Mouse (Mus musculus): ENCODE measurements around the gene Ppp3ca. TPM values are rescaled to one million over a fixed set of nuclear protein-coding genes. Genes with fewer than 3 reads are reported as not detected.

Gene Ppp3ca
- polyA plus RNA-seq, 1 experiment from 2014 or later = 71.7 TPM

DNA sequence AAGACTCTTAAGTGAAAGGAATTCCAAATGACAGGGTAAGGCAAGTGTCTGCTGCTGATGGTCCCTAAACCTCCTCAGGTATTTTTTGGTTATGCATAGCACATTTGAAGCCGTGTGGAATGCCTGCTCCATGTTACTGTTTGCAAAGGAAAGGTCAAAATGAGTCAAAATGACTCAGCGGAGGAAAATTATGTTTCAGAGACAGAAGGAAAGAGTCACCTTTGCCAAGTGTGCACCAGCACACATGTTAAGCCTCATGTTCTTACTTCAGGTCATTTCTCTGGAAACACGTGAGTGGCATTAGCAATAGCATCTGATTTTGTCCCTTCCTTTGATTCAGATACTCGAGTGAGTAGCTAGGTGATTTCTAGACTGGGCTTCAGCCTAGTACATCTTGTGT, 186.1 kb downstream of the Ppp3ca start:
- H3K9me3 ChIP-seq (ENCODE audit: control insufficient read depth, low read length) = no peaks in the 10 kb centered on the region
- WGBS = 76% methylated on average over 4 of the region's 4 CpGs
- H3K4me3 ChIP-seq (ENCODE audit: low read depth, low read length) = no peak overlapping the region
- H3K4me1 ChIP-seq (ENCODE audit: control insufficient read depth, insufficient read depth, low read length) = no peaks in the 10 kb centered on the region
- DNase-seq (ENCODE audit: low spot score) = no peak
- no peaks in the 10 kb centered on the region for H3K36me3 ChIP-seq (ENCODE audit: control insufficient read depth, insufficient read depth, low read length)
- ATAC-seq (ENCODE audit: low read depth) = no peak
- H3K4me2 ChIP-seq (ENCODE audit: low read depth, low read length) = no peak overlapping the region
- H3K9ac ChIP-seq (ENCODE audit: low read depth, low read length) = no peak overlapping the region
- no peak overlapping the region for H3K27ac ChIP-seq (replicated peaks; ENCODE audit: low read depth, low read length)
- H3K27me3 ChIP-seq (replicated peaks; ENCODE audit: control insufficient read depth, insufficient read depth, low read length) = no peaks in the 10 kb centered on the region

- Histone ChIP-seq H3K27ac (replicated peaks; ENCODE audit: low read depth, low read length) (no peak overlapping the region), H3K9me3 (ENCODE audit: control insufficient read depth, low read length) (no peaks in the 10 kb centered on the region), H3K4me1 (ENCODE audit: control insufficient read depth, insufficient read depth, low read length) (peaks cover 7% of the 10 kb centered on the region; the same call in 1 of the 2 replicates), H3K9ac (ENCODE audit: low read depth, low read length) (no peak overlapping the region), H3K27me3 (replicated peaks; ENCODE audit: control insufficient read depth, insufficient read depth, low read length) (no peaks in the 10 kb centered on the region), H3K36me3 (ENCODE audit: control insufficient read depth, insufficient read depth, low read length) (no peaks in the 10 kb centered on the region), H3K4me3 (ENCODE audit: low read depth, low read length) (no peak overlapping the region), H3K4me2 (ENCODE audit: low read depth, low read length) (no peak overlapping the region)
- WGBS = 68% methylated on average over 11 of the region's 11 CpGs
- DNase-seq (ENCODE audit: low spot score) (no peak), ATAC-seq (ENCODE audit: low read depth) (no peak)
These were observed 192.3 kb downstream of the Ppp3ca start for GRCm38 (mm10) chr3:136862051-136862837.

- Histone ChIP-seq H3K36me3 (ENCODE audit: control insufficient read depth, insufficient read depth, low read length) (no peaks in the 10 kb centered on the region), H3K27me3 (replicated peaks; ENCODE audit: control insufficient read depth, insufficient read depth, low read length) (no peaks in the 10 kb centered on the region), H3K4me2 (ENCODE audit: low read depth, low read length) (no peak overlapping the region), H3K9me3 (ENCODE audit: control insufficient read depth, low read length) (no peaks in the 10 kb centered on the region), H3K4me1 (ENCODE audit: control insufficient read depth, insufficient read depth, low read length) (peaks cover 7% of the 10 kb centered on the region; the same call in 1 of the 2 replicates), H3K9ac (ENCODE audit: low read depth, low read length) (no peak overlapping the region), H3K4me3 (ENCODE audit: low read depth, low read length) (no peak overlapping the region), H3K27ac (replicated peaks; ENCODE audit: low read depth, low read length) (no peak overlapping the region)
- WGBS = 84% methylated on average over 5 of the region's 5 CpGs
- DNase-seq (ENCODE audit: low spot score) (no peak), ATAC-seq (ENCODE audit: low read depth) (no peak)
These were observed 193.2 kb downstream of the Ppp3ca start for GRCm38 (mm10) chr3:136863127-136863526.

GRCm38 (mm10) chr3:136864306-136864705, 194.4 kb downstream of the Ppp3ca start:
- no peak overlapping the region for H3K27ac ChIP-seq (replicated peaks; ENCODE audit: low read depth, low read length)
- H3K4me1 ChIP-seq (ENCODE audit: control insufficient read depth, insufficient read depth, low read length) = peaks cover 7% of the 10 kb centered on the region; the same call in 1 of the 2 replicates
- DNase-seq (ENCODE audit: low spot score) = no peak
- H3K4me2 ChIP-seq (ENCODE audit: low read depth, low read length) = no peak overlapping the region
- no peak overlapping the region for H3K4me3 ChIP-seq (ENCODE audit: low read depth, low read length)
- H3K9me3 ChIP-seq (ENCODE audit: control insufficient read depth, low read length) = no peaks in the 10 kb centered on the region
- no peaks in the 10 kb centered on the region for H3K27me3 ChIP-seq (replicated peaks; ENCODE audit: control insufficient read depth, insufficient read depth, low read length)
- ATAC-seq (ENCODE audit: low read depth) = no peak
- no peak overlapping the region for H3K9ac ChIP-seq (ENCODE audit: low read depth, low read length)
- H3K36me3 ChIP-seq (ENCODE audit: control insufficient read depth, insufficient read depth, low read length) = no peaks in the 10 kb centered on the region

DNA sequence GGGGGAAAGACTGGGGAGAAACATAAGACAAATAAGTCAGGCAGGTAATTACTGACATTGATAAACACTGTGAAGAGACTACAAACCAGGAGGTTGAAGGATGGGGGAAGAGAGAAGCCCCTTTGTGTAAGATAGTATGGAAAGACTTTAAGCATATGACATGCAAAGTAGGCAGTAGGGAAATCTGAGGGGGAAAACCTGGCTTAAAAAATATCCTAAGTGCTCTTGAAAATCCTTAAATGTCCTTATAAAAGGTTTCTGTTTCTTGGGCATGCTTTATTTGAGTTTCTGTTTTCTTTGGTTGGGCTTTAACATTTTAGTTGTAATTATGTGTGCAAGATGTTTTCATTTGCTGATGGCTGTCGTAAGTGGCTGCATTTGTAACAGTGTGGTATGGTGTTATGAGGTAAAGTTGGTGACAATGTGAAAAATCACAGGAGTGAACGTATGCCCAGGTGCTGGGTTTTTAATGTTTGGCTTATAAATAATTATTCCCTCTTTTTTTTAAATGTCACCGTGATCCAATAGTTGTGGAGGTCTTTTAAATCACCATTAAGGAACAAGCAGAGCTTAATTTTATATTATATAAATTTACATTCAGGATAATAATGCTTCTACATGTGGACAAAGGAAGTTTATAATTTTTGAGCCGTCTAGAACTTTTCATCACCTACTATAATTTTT, 195.4 kb downstream of the Ppp3ca start:
- Histone ChIP-seq H3K36me3 (ENCODE audit: control insufficient read depth, insufficient read depth, low read length) (no peaks in the 10 kb centered on the region), H3K27ac (replicated peaks; ENCODE audit: low read depth, low read length) (no peak overlapping the region), H3K4me3 (ENCODE audit: low read depth, low read length) (no peak overlapping the region), H3K27me3 (replicated peaks; ENCODE audit: control insufficient read depth, insufficient read depth, low read length) (no peaks in the 10 kb centered on the region), H3K9me3 (ENCODE audit: control insufficient read depth, low read length) (no peaks in the 10 kb centered on the region), H3K4me2 (ENCODE audit: low read depth, low read length) (no peak overlapping the region), H3K9ac (ENCODE audit: low read depth, low read length) (no peak overlapping the region), H3K4me1 (ENCODE audit: control insufficient read depth, insufficient read depth, low read length) (peaks cover 7% of the 10 kb centered on the region; the same call in 1 of the 2 replicates)
- no peak for DNase-seq (ENCODE audit: low spot score)
- 80% methylated on average over 4 of the region's 4 CpGs for WGBS
- ATAC-seq (ENCODE audit: low read depth) = no peak

DNA sequence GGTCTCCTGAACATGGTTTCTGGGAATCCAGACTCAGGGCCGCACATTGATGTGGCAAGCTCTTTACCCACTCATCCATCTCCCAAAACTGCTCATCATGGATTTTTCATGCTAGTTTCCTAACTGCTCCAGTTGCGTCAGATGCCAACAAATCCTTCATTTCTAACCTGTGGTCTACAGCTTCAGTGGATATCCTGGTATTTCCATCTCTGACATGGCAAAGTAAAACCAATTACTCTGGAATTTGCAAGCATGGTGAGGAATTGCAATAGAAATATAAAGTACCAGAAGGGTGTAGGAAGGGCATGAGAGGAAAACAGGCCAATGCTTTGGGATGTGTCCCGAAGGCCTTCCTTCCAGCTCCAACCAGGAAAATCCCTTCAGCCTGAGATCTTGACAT, 196.2 kb downstream of the Ppp3ca start:
- DNase-seq (ENCODE audit: low spot score) (no peak), ATAC-seq (ENCODE audit: low read depth) (no peak)
- 89% methylated on average over 3 of the region's 3 CpGs for WGBS
- Histone ChIP-seq H3K36me3 (ENCODE audit: control insufficient read depth, insufficient read depth, low read length) (no peaks in the 10 kb centered on the region), H3K4me2 (ENCODE audit: low read depth, low read length) (no peak overlapping the region), H3K27ac (replicated peaks; ENCODE audit: low read depth, low read length) (no peak overlapping the region), H3K4me1 (ENCODE audit: control insufficient read depth, insufficient read depth, low read length) (peaks cover 8% of the 10 kb centered on the region; the same call in 1 of the 2 replicates), H3K4me3 (ENCODE audit: low read depth, low read length) (no peak overlapping the region), H3K9ac (ENCODE audit: low read depth, low read length) (no peak overlapping the region), H3K9me3 (ENCODE audit: control insufficient read depth, low read length) (no peaks in the 10 kb centered on the region), H3K27me3 (replicated peaks; ENCODE audit: control insufficient read depth, insufficient read depth, low read length) (no peaks in the 10 kb centered on the region)

- WGBS = 65% methylated on average over 3 of the region's 3 CpGs
These were observed 196.6 kb downstream of the Ppp3ca start for GRCm38 (mm10) chr3:136866571-136866970.

GRCm38 (mm10) chr3:136867366-136867765, 197.4 kb downstream of the Ppp3ca start:
- Histone ChIP-seq H3K9me3 (ENCODE audit: control insufficient read depth, low read length) (no peaks in the 10 kb centered on the region), H3K4me3 (ENCODE audit: low read depth, low read length) (no peak overlapping the region), H3K27me3 (replicated peaks; ENCODE audit: control insufficient read depth, insufficient read depth, low read length) (no peaks in the 10 kb centered on the region), H3K27ac (replicated peaks; ENCODE audit: low read depth, low read length) (no peak overlapping the region), H3K9ac (ENCODE audit: low read depth, low read length) (no peak overlapping the region), H3K36me3 (ENCODE audit: control insufficient read depth, insufficient read depth, low read length) (no peaks in the 10 kb centered on the region), H3K4me1 (ENCODE audit: control insufficient read depth, insufficient read depth, low read length) (peaks cover 18% of the 10 kb centered on the region), H3K4me2 (ENCODE audit: low read depth, low read length) (no peak overlapping the region)
- ATAC-seq (ENCODE audit: low read depth) (no peak), DNase-seq (ENCODE audit: low spot score) (no peak)
- WGBS = 94% methylated on average over 2 of the region's 2 CpGs

More at GRCm38 (mm10) chr3:136866571-136866970, 196.6 kb downstream of the Ppp3ca start:
- ATAC-seq (ENCODE audit: low read depth) = no peak
- Histone ChIP-seq H3K4me2 (ENCODE audit: low read depth, low read length) (no peak overlapping the region), H3K4me1 (ENCODE audit: control insufficient read depth, insufficient read depth, low read length) (peaks cover 12% of the 10 kb centered on the region), H3K4me3 (ENCODE audit: low read depth, low read length) (no peak overlapping the region), H3K36me3 (ENCODE audit: control insufficient read depth, insufficient read depth, low read length) (no peaks in the 10 kb centered on the region), H3K27me3 (replicated peaks; ENCODE audit: control insufficient read depth, insufficient read depth, low read length) (no peaks in the 10 kb centered on the region), H3K27ac (replicated peaks; ENCODE audit: low read depth, low read length) (no peak overlapping the region), H3K9ac (ENCODE audit: low read depth, low read length) (no peak overlapping the region), H3K9me3 (ENCODE audit: control insufficient read depth, low read length) (no peaks in the 10 kb centered on the region)
- no peak for DNase-seq (ENCODE audit: low spot score)

Data from embryonic facial prominence, embryonic 14.5 days (tissue).